Mouse (Mus musculus): Measurements from ENCODE around the gene Rps6ka6. TPM values are rescaled to one million over a fixed set of nuclear protein-coding genes. Genes with fewer than 3 reads are reported as not detected.

The Rps6ka6 gene
- polyA plus RNA-seq (2014; fragmentation: Nextera tagmentation; extraction: Ambion mirVana) = 48.5 and 57.7 TPM in 2 replicates

- no peak within 1 kb of the TSS for H3K9ac ChIP-seq (replicated peaks; ENCODE audit: low read length)
- no peaks in the 10 kb centered on the region for H3K27me3 ChIP-seq (ENCODE audit: control insufficient read depth, insufficient read depth, low read length)
- H3K9me3 ChIP-seq (ENCODE audit: control insufficient read depth, low read length) = no peaks in the 10 kb centered on the region
- no peaks in the 10 kb centered on the region for H3K36me3 ChIP-seq (ENCODE audit: control insufficient read depth, insufficient read depth, low read length)
- DNase-seq (no peak), ATAC-seq (ENCODE audit: low FRiP score, low TSS enrichment) (no peak)
- no peak within 1 kb of the TSS for H3K27ac ChIP-seq (replicated peaks; ENCODE audit: low read depth, low read length)
- no peaks in the 10 kb centered on the region for H3K4me1 ChIP-seq (ENCODE audit: control insufficient read depth, insufficient read depth, low read length)
- 80% methylated on average over 10 of the region's 10 CpGs for WGBS
- H3K4me3 ChIP-seq (replicated peaks; ENCODE audit: low read depth, low read length) = no peak within 1 kb of the TSS
- no peak within 1 kb of the TSS for H3K4me2 ChIP-seq (ENCODE audit: low read length)
Observed at GRCm38 (mm10) chrX:111537859-111538258, at the start of gene Rps6ka6. Gene Rps6ka6, minus strand, starts transcription at chrX:111537959.

- DNase-seq = no peak
- H3K4me3 ChIP-seq (replicated peaks; ENCODE audit: low read depth, low read length) = no peak overlapping the region
- WGBS = 99% methylated on average over 2 of the region's 2 CpGs
- H3K27me3 ChIP-seq (ENCODE audit: control insufficient read depth, insufficient read depth, low read length) = no peaks in the 10 kb centered on the region
- H3K36me3 ChIP-seq (ENCODE audit: control insufficient read depth, insufficient read depth, low read length) = no peaks in the 10 kb centered on the region
- H3K4me2 ChIP-seq (ENCODE audit: low read length) = no peak overlapping the region
- no peaks in the 10 kb centered on the region for H3K4me1 ChIP-seq (ENCODE audit: control insufficient read depth, insufficient read depth, low read length)
- no peak overlapping the region for H3K27ac ChIP-seq (replicated peaks; ENCODE audit: low read depth, low read length)
- no peak overlapping the region for H3K9ac ChIP-seq (replicated peaks; ENCODE audit: low read length)
- no peaks in the 10 kb centered on the region for H3K9me3 ChIP-seq (ENCODE audit: control insufficient read depth, low read length)
- ATAC-seq (ENCODE audit: low FRiP score, low TSS enrichment) = no peak
Observed at GRCm38 (mm10) chrX:111577044-111577443, 39.3 kb upstream of the Rps6ka6 start.

DNA sequence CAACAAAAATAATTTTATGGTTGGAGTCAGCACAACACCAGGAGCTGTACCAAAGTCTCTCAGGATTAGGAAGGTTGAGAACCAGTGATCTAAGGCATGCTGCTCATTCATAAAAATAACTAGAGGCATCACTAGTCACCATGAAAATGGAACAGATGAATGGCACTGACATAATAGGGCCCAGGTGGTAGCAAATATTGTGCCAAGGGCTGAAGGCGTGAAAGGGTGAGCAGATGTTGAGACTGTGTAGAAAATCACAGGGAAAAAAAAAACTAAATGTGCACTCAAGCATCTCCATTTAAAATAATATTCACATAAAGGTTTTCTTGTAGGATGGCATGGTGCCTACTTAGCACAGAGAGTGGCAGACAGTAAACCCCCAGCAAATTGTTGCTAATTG is 19.6 kb downstream of the Rps6ka6 start:
- DNase-seq (no peak), ATAC-seq (ENCODE audit: low FRiP score, low TSS enrichment) (no peak)
- no peaks in the 10 kb centered on the region for H3K27me3 ChIP-seq (ENCODE audit: control insufficient read depth, insufficient read depth, low read length)
- no peaks in the 10 kb centered on the region for H3K9me3 ChIP-seq (ENCODE audit: control insufficient read depth, low read length)
- no peak overlapping the region for H3K9ac ChIP-seq (replicated peaks; ENCODE audit: low read length)
- WGBS = 63% methylated on average over 1 of the region's 1 CpGs
- no peaks in the 10 kb centered on the region for H3K4me1 ChIP-seq (ENCODE audit: control insufficient read depth, insufficient read depth, low read length)
- H3K36me3 ChIP-seq (ENCODE audit: control insufficient read depth, insufficient read depth, low read length) = no peaks in the 10 kb centered on the region
- H3K27ac ChIP-seq (replicated peaks; ENCODE audit: low read depth, low read length) = no peak overlapping the region
- no peak overlapping the region for H3K4me3 ChIP-seq (replicated peaks; ENCODE audit: low read depth, low read length)
- H3K4me2 ChIP-seq (ENCODE audit: low read length) = no peak overlapping the region

GRCm38 (mm10) chrX:111463565-111464093 is 74.1 kb downstream of the Rps6ka6 start:
- peak overlapping the region; percentile 80 for H3K27ac ChIP-seq (replicated peaks; ENCODE audit: low read depth, low read length)
- ATAC-seq (ENCODE audit: low FRiP score, low TSS enrichment) (peak; percentile 12; the same call in 1 of the 2 replicates), DNase-seq (no peak)
- H3K9ac ChIP-seq (replicated peaks; ENCODE audit: low read length) = peak overlapping the region; percentile 36; the same call in 1 of the 2 replicates
- no peaks in the 10 kb centered on the region for H3K9me3 ChIP-seq (ENCODE audit: control insufficient read depth, low read length)
- H3K27me3 ChIP-seq (ENCODE audit: control insufficient read depth, insufficient read depth, low read length) = no peaks in the 10 kb centered on the region
- no peaks in the 10 kb centered on the region for H3K36me3 ChIP-seq (ENCODE audit: control insufficient read depth, insufficient read depth, low read length)
- peak overlapping the region; percentile 57 for H3K4me3 ChIP-seq (replicated peaks; ENCODE audit: low read depth, low read length)
- H3K4me1 ChIP-seq (ENCODE audit: control insufficient read depth, insufficient read depth, low read length) = no peaks in the 10 kb centered on the region
- WGBS = 29% methylated on average over 12 of the region's 12 CpGs
- peak overlapping the region; percentile 46 for H3K4me2 ChIP-seq (ENCODE audit: low read length)

- Histone ChIP-seq H3K36me3 (ENCODE audit: control insufficient read depth, insufficient read depth, low read length) (no peaks in the 10 kb centered on the region), H3K4me2 (ENCODE audit: low read length) (peak overlapping the region; percentile 57), H3K27ac (replicated peaks; ENCODE audit: low read depth, low read length) (peak overlapping the region; percentile 80), H3K9me3 (ENCODE audit: control insufficient read depth, low read length) (no peaks in the 10 kb centered on the region), H3K9ac (replicated peaks; ENCODE audit: low read length) (peak overlapping the region; percentile 59), H3K27me3 (ENCODE audit: control insufficient read depth, insufficient read depth, low read length) (no peaks in the 10 kb centered on the region), H3K4me3 (replicated peaks; ENCODE audit: low read depth, low read length) (peak overlapping the region; percentile 57), H3K4me1 (ENCODE audit: control insufficient read depth, insufficient read depth, low read length) (no peaks in the 10 kb centered on the region)
- WGBS = 15% methylated on average over 45 of the region's 72 CpGs
- peak; percentile 88 for DNase-seq
- peak; percentile 95 for ATAC-seq (ENCODE audit: low FRiP score, low TSS enrichment)
Observed at GRCm38 (mm10) chrX:111462833-111463564, 74.8 kb downstream of the Rps6ka6 start.

GRCm38 (mm10) chrX:111462495-111462832 is 75.3 kb downstream of the Rps6ka6 start:
- WGBS = 22% methylated on average over 21 of the region's 21 CpGs
- DNase-seq (no peak), ATAC-seq (ENCODE audit: low FRiP score, low TSS enrichment) (no peak; the same call in 1 of the 2 replicates)
- Histone ChIP-seq H3K27me3 (ENCODE audit: control insufficient read depth, insufficient read depth, low read length) (no peaks in the 10 kb centered on the region), H3K9me3 (ENCODE audit: control insufficient read depth, low read length) (no peaks in the 10 kb centered on the region), H3K36me3 (ENCODE audit: control insufficient read depth, insufficient read depth, low read length) (no peaks in the 10 kb centered on the region), H3K4me3 (replicated peaks; ENCODE audit: low read depth, low read length) (peak overlapping the region; percentile 57), H3K27ac (replicated peaks; ENCODE audit: low read depth, low read length) (peak overlapping the region; percentile 80), H3K4me1 (ENCODE audit: control insufficient read depth, insufficient read depth, low read length) (no peaks in the 10 kb centered on the region), H3K4me2 (ENCODE audit: low read length) (peak overlapping the region; percentile 57), H3K9ac (replicated peaks; ENCODE audit: low read length) (peak overlapping the region; percentile 59)

GRCm38 (mm10) chrX:111462092-111462491 is 75.7 kb downstream of the Rps6ka6 start:
- no peak overlapping the region; the same call in 1 of the 2 replicates for H3K27ac ChIP-seq (replicated peaks; ENCODE audit: low read depth, low read length)
- WGBS = 22% methylated on average over 8 of the region's 8 CpGs

DNA sequence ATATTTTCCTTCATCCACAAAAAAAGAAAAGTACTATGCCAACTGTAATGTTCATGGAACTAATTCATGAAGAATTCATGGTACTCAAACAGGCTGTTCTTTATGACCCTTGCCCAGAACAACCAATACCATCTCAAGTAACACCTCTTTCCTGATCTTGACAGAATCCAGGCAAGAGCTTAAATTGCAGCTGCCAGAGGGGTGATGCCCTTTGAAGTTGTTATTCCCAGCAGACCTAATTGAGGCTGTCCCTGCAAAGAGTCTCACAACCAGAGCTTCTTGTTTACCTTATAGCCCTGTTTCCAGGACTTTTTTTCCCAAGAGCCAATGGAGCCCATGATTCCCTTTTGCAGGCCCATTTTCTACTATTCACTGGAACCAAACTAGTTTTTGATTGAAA is 77.6 kb downstream of the Rps6ka6 start:
- Histone ChIP-seq H3K4me2 (ENCODE audit: low read length) (no peak overlapping the region), H3K27ac (replicated peaks; ENCODE audit: low read depth, low read length) (no peak overlapping the region), H3K4me1 (ENCODE audit: control insufficient read depth, insufficient read depth, low read length) (no peaks in the 10 kb centered on the region), H3K36me3 (ENCODE audit: control insufficient read depth, insufficient read depth, low read length) (no peaks in the 10 kb centered on the region), H3K9me3 (ENCODE audit: control insufficient read depth, low read length) (no peaks in the 10 kb centered on the region), H3K4me3 (replicated peaks; ENCODE audit: low read depth, low read length) (no peak overlapping the region), H3K27me3 (ENCODE audit: control insufficient read depth, insufficient read depth, low read length) (no peaks in the 10 kb centered on the region), H3K9ac (replicated peaks; ENCODE audit: low read length) (no peak overlapping the region)
- ATAC-seq (ENCODE audit: low FRiP score, low TSS enrichment) (no peak), DNase-seq (peak; percentile 12)

More at GRCm38 (mm10) chrX:111462092-111462491, 75.7 kb downstream of the Rps6ka6 start:
- H3K9ac ChIP-seq (replicated peaks; ENCODE audit: low read length) = peak overlapping the region; percentile 59; the same call in 1 of the 2 replicates
- H3K4me3 ChIP-seq (replicated peaks; ENCODE audit: low read depth, low read length) = peak overlapping the region; percentile 57
- no peaks in the 10 kb centered on the region for H3K36me3 ChIP-seq (ENCODE audit: control insufficient read depth, insufficient read depth, low read length)
- H3K27me3 ChIP-seq (ENCODE audit: control insufficient read depth, insufficient read depth, low read length) = no peaks in the 10 kb centered on the region
- no peaks in the 10 kb centered on the region for H3K9me3 ChIP-seq (ENCODE audit: control insufficient read depth, low read length)
- DNase-seq (no peak), ATAC-seq (ENCODE audit: low FRiP score, low TSS enrichment) (no peak)
- peak overlapping the region; percentile 57 for H3K4me2 ChIP-seq (ENCODE audit: low read length)
- H3K4me1 ChIP-seq (ENCODE audit: control insufficient read depth, insufficient read depth, low read length) = no peaks in the 10 kb centered on the region

GRCm38 (mm10) chrX:111436571-111436970 is 101.2 kb downstream of the Rps6ka6 start:
- H3K9ac ChIP-seq (replicated peaks; ENCODE audit: low read length) = no peak overlapping the region
- no peaks in the 10 kb centered on the region for H3K27me3 ChIP-seq (ENCODE audit: control insufficient read depth, insufficient read depth, low read length)
- no peak overlapping the region for H3K4me2 ChIP-seq (ENCODE audit: low read length)
- H3K27ac ChIP-seq (replicated peaks; ENCODE audit: low read depth, low read length) = no peak overlapping the region
- H3K9me3 ChIP-seq (ENCODE audit: control insufficient read depth, low read length) = no peaks in the 10 kb centered on the region
- H3K4me1 ChIP-seq (ENCODE audit: control insufficient read depth, insufficient read depth, low read length) = no peaks in the 10 kb centered on the region
- H3K36me3 ChIP-seq (ENCODE audit: control insufficient read depth, insufficient read depth, low read length) = no peaks in the 10 kb centered on the region
- H3K4me3 ChIP-seq (replicated peaks; ENCODE audit: low read depth, low read length) = no peak overlapping the region
- DNase-seq (no peak), ATAC-seq (ENCODE audit: low FRiP score, low TSS enrichment) (no peak)
